Mouse (Mus musculus): ENCODE data around the gene Mnx1. TPM values are rescaled to one million over a fixed set of nuclear protein-coding genes. Genes with fewer than 3 reads are reported as not detected.
"Not testable (repeated sequence)": the region's sequence is repeated elsewhere in the genome, so short reads cannot be mapped to it uniquely, and the experiment has no call there.

Mnx1 gene
- polyA plus RNA-seq, 1 experiment from 2014 or later = not detected

- Histone ChIP-seq H3K27ac (no peak overlapping the region), H3K36me3 (no peaks in the 10 kb centered on the region), H3K27me3 (peaks cover 76% of the 10 kb centered on the region), H3K4me1 (replicated peaks) (peaks cover 12% of the 10 kb centered on the region), H3K4me2 (replicated peaks) (peak overlapping the region; percentile 54), H3K9ac (replicated peaks) (no peak overlapping the region), H3K9me3 (no peaks in the 10 kb centered on the region), H3K4me3 (replicated peaks) (peak overlapping the region; percentile 32)
- WGBS = 2% methylated on average over 67 of the region's 67 CpGs
- peak; percentile 63 for ATAC-seq
Observed at GRCm38 (mm10) chr5:29467489-29468350, 10.6 kb downstream of the Mnx1 start.

GRCm38 (mm10) chr5:29462943-29463686, 15.2 kb downstream of the Mnx1 start:
- WGBS = 81% methylated on average over 9 of the region's 9 CpGs

GRCm38 (mm10) chr5:29456895-29457656, 21.2 kb downstream of the Mnx1 start:
- Histone ChIP-seq H3K36me3 (peaks cover 50% of the 10 kb centered on the region), H3K9ac (replicated peaks) (no peak overlapping the region)

More at GRCm38 (mm10) chr5:29462943-29463686, 15.2 kb downstream of the Mnx1 start:
- H3K27ac ChIP-seq = no peak overlapping the region
- H3K9ac ChIP-seq (replicated peaks) = no peak overlapping the region
- H3K4me2 ChIP-seq (replicated peaks) = no peak overlapping the region
- peaks cover 30% of the 10 kb centered on the region for H3K27me3 ChIP-seq
- no peak overlapping the region for H3K4me3 ChIP-seq (replicated peaks)
- peaks cover 8% of the 10 kb centered on the region; the same call in 1 of the 2 replicates for H3K36me3 ChIP-seq
- H3K4me1 ChIP-seq (replicated peaks) = peaks cover 7% of the 10 kb centered on the region
- ATAC-seq = no peak
- no peaks in the 10 kb centered on the region for H3K9me3 ChIP-seq

GRCm38 (mm10) chr5:29452352-29452751, 25.9 kb downstream of the Mnx1 start:
- Histone ChIP-seq H3K4me1 (replicated peaks) (no peaks in the 10 kb centered on the region), H3K9me3 (no peaks in the 10 kb centered on the region), H3K27me3 (no peaks in the 10 kb centered on the region), H3K4me2 (replicated peaks) (no peak overlapping the region), H3K27ac (no peak overlapping the region), H3K9ac (replicated peaks) (no peak overlapping the region), H3K36me3 (peaks cover 81% of the 10 kb centered on the region), H3K4me3 (replicated peaks) (no peak overlapping the region)
- ATAC-seq = no peak
- WGBS = 66% methylated on average over 4 of the region's 4 CpGs

More at GRCm38 (mm10) chr5:29456895-29457656, 21.2 kb downstream of the Mnx1 start:
- H3K27ac ChIP-seq = no peak overlapping the region
- no peak for ATAC-seq
- no peak overlapping the region for H3K4me2 ChIP-seq (replicated peaks)
- H3K4me1 ChIP-seq (replicated peaks) = no peaks in the 10 kb centered on the region
- no peak overlapping the region for H3K4me3 ChIP-seq (replicated peaks)
- H3K9me3 ChIP-seq = no peaks in the 10 kb centered on the region
- 81% methylated on average over 5 of the region's 5 CpGs for WGBS
- H3K27me3 ChIP-seq = no peaks in the 10 kb centered on the region

GRCm38 (mm10) chr5:29445275-29445674, 33.0 kb downstream of the Mnx1 start:
- no peak overlapping the region for H3K4me3 ChIP-seq (replicated peaks)

GRCm38 (mm10) chr5:29436728-29437127, 41.5 kb downstream of the Mnx1 start:
- not testable (repeated sequence) for H3K9ac ChIP-seq (replicated peaks); H3K4me2 ChIP-seq (replicated peaks); H3K4me3 ChIP-seq (replicated peaks); H3K27me3 ChIP-seq; H3K27ac ChIP-seq; ATAC-seq; H3K9me3 ChIP-seq
- peaks cover 34% of the 10 kb centered on the region for H3K4me1 ChIP-seq (replicated peaks)
- H3K36me3 ChIP-seq = peaks cover 53% of the 10 kb centered on the region
- WGBS = 90% methylated on average over 6 of the region's 6 CpGs

More at GRCm38 (mm10) chr5:29445275-29445674, 33.0 kb downstream of the Mnx1 start:
- Histone ChIP-seq H3K27ac (no peak overlapping the region), H3K9ac (replicated peaks) (no peak overlapping the region), H3K9me3 (no peaks in the 10 kb centered on the region), H3K36me3 (peaks cover 90% of the 10 kb centered on the region), H3K27me3 (no peaks in the 10 kb centered on the region), H3K4me1 (replicated peaks) (no peaks in the 10 kb centered on the region), H3K4me2 (replicated peaks) (no peak overlapping the region)
- WGBS = 100% methylated on average over 2 of the region's 2 CpGs
- ATAC-seq = no peak

GRCm38 (mm10) chr5:29435491-29435890, 42.8 kb downstream of the Mnx1 start:
- peak overlapping the region; percentile 84 for H3K9ac ChIP-seq (replicated peaks)
- 56% methylated on average over 8 of the region's 8 CpGs for WGBS

GRCm38 (mm10) chr5:29434872-29435358, 43.4 kb downstream of the Mnx1 start:
- H3K36me3 ChIP-seq = peaks cover 35% of the 10 kb centered on the region
- H3K9me3 ChIP-seq = no peaks in the 10 kb centered on the region
- peaks cover 34% of the 10 kb centered on the region for H3K4me1 ChIP-seq (replicated peaks)
- ATAC-seq = peak; percentile 78; the same call in 1 of the 2 replicates
- H3K4me2 ChIP-seq (replicated peaks) = peak overlapping the region; percentile 100
- H3K4me3 ChIP-seq (replicated peaks) = peak overlapping the region; percentile 95
- peak overlapping the region; percentile 84 for H3K9ac ChIP-seq (replicated peaks)
- WGBS = under 1% methylated on average over 48 of the region's 48 CpGs
- peak overlapping the region; percentile 69 for H3K27ac ChIP-seq
- H3K27me3 ChIP-seq = peaks cover 20% of the 10 kb centered on the region

More at GRCm38 (mm10) chr5:29435491-29435890, 42.8 kb downstream of the Mnx1 start:
- no peak overlapping the region for H3K27ac ChIP-seq
- peak overlapping the region; percentile 100 for H3K4me2 ChIP-seq (replicated peaks)
- ATAC-seq = no peak
- no peaks in the 10 kb centered on the region for H3K9me3 ChIP-seq
- H3K27me3 ChIP-seq = peaks cover 17% of the 10 kb centered on the region
- peaks cover 34% of the 10 kb centered on the region for H3K4me1 ChIP-seq (replicated peaks)
- peaks cover 40% of the 10 kb centered on the region for H3K36me3 ChIP-seq
- H3K4me3 ChIP-seq (replicated peaks) = peak overlapping the region; percentile 95

GRCm38 (mm10) chr5:29434228-29434871, 43.9 kb downstream of the Mnx1 start, which contains the start of gene Nom1:
Gene Nom1 (plus strand): TSS chr5:29434664.
- H3K36me3 ChIP-seq = peaks cover 30% of the 10 kb centered on the region
- H3K4me2 ChIP-seq (replicated peaks) = peak within 1 kb of the TSS; percentile 100
- peak within 1 kb of the TSS; percentile 69 for H3K27ac ChIP-seq
- H3K9ac ChIP-seq (replicated peaks) = peak within 1 kb of the TSS; percentile 84
- WGBS = 5% methylated on average over 29 of the region's 29 CpGs
- peaks cover 20% of the 10 kb centered on the region for H3K27me3 ChIP-seq
- H3K4me1 ChIP-seq (replicated peaks) = peaks cover 34% of the 10 kb centered on the region
- no peaks in the 10 kb centered on the region for H3K9me3 ChIP-seq
- peak; percentile 99 for ATAC-seq
- peak within 1 kb of the TSS; percentile 95 for H3K4me3 ChIP-seq (replicated peaks)

GRCm38 (mm10) chr5:29423330-29423729, 54.9 kb downstream of the Mnx1 start:
- ATAC-seq; H3K4me2 ChIP-seq (replicated peaks); H3K27me3 ChIP-seq; H3K27ac ChIP-seq; H3K4me3 ChIP-seq (replicated peaks); H3K9ac ChIP-seq (replicated peaks); H3K36me3 ChIP-seq; H3K4me1 ChIP-seq (replicated peaks); H3K9me3 ChIP-seq: not testable (repeated sequence)
- 74% methylated on average over 3 of the region's 3 CpGs for WGBS

Measured in midbrain, embryonic 13.5 days (tissue).